Mouse (Mus musculus): ENCODE results near the gene Cdkn2aip. TPM values are rescaled to one million over a fixed set of nuclear protein-coding genes. Genes with fewer than 3 reads are reported as not detected.

Gene Cdkn2aip
- polyA plus RNA-seq, 1 experiment = 12.2 TPM

- Histone ChIP-seq H3K9me3 (replicated peaks; ENCODE audit: control insufficient read depth, insufficient read depth, low read length, poor library complexity, severe bottlenecking) (no peaks in the 10 kb centered on the region), H3K27me3 (ENCODE audit: control insufficient read depth, insufficient read depth, low read length, poor library complexity, severe bottlenecking) (no peaks in the 10 kb centered on the region), H3K4me3 (ENCODE audit: low read depth, low read length) (no peak overlapping the region), H3K9ac (ENCODE audit: low read depth, poor library complexity, severe bottlenecking) (no peak overlapping the region), H3K27ac (ENCODE audit: insufficient read depth, low read length) (no peak overlapping the region), H3K36me3 (ENCODE audit: control insufficient read depth, insufficient read depth, low read length, poor library complexity, severe bottlenecking) (peaks cover 13% of the 10 kb centered on the region), H3K4me1 (ENCODE audit: control insufficient read depth, insufficient read depth, low read length) (no peaks in the 10 kb centered on the region)
- TF ChIP-seq POLR2A (IDR thresholded peaks at IDR 0.05; ENCODE audit: insufficient read depth, low read length) = no peak
- no peak for TF ChIP-seq CTCF (IDR thresholded peaks at IDR 0.05; ENCODE audit: low read depth, low read length)
- no peak for TF ChIP-seq EP300 (IDR thresholded peaks at IDR 0.05; ENCODE audit: insufficient read depth, low read depth, low read length)
Measured at GRCm38 (mm10) chr8:47683994-47684393, 29.7 kb downstream of the Cdkn2aip start.

- Histone ChIP-seq H3K4me1 (ENCODE audit: control insufficient read depth, insufficient read depth, low read length) (no peaks in the 10 kb centered on the region), H3K27ac (ENCODE audit: insufficient read depth, low read length) (no peak overlapping the region), H3K27me3 (ENCODE audit: control insufficient read depth, insufficient read depth, low read length, poor library complexity, severe bottlenecking) (no peaks in the 10 kb centered on the region), H3K36me3 (ENCODE audit: control insufficient read depth, insufficient read depth, low read length, poor library complexity, severe bottlenecking) (peaks cover 18% of the 10 kb centered on the region), H3K9ac (ENCODE audit: low read depth, poor library complexity, severe bottlenecking) (no peak overlapping the region), H3K9me3 (replicated peaks; ENCODE audit: control insufficient read depth, insufficient read depth, low read length, poor library complexity, severe bottlenecking) (no peaks in the 10 kb centered on the region), H3K4me3 (ENCODE audit: low read depth, low read length) (no peak overlapping the region)
- TF ChIP-seq POLR2A (IDR thresholded peaks at IDR 0.05; ENCODE audit: insufficient read depth, low read length) = no peak
- TF ChIP-seq EP300 (IDR thresholded peaks at IDR 0.05; ENCODE audit: insufficient read depth, low read depth, low read length) = no peak
- no peak for TF ChIP-seq CTCF (IDR thresholded peaks at IDR 0.05; ENCODE audit: low read depth, low read length)
Measured at GRCm38 (mm10) chr8:47680306-47680705, 33.4 kb downstream of the Cdkn2aip start.

- no peaks in the 10 kb centered on the region for H3K27me3 ChIP-seq (ENCODE audit: control insufficient read depth, insufficient read depth, low read length, poor library complexity, severe bottlenecking)
- TF ChIP-seq CTCF (IDR thresholded peaks at IDR 0.05; ENCODE audit: low read depth, low read length) (no peak), EP300 (IDR thresholded peaks at IDR 0.05; ENCODE audit: insufficient read depth, low read depth, low read length) (no peak), POLR2A (IDR thresholded peaks at IDR 0.05; ENCODE audit: insufficient read depth, low read length) (no peak)
- H3K27ac ChIP-seq (ENCODE audit: insufficient read depth, low read length) = no peak overlapping the region
- H3K4me1 ChIP-seq (ENCODE audit: control insufficient read depth, insufficient read depth, low read length) = no peaks in the 10 kb centered on the region
- no peaks in the 10 kb centered on the region for H3K9me3 ChIP-seq (replicated peaks; ENCODE audit: control insufficient read depth, insufficient read depth, low read length, poor library complexity, severe bottlenecking)
- H3K9ac ChIP-seq (ENCODE audit: low read depth, poor library complexity, severe bottlenecking) = no peak overlapping the region
- peaks cover 18% of the 10 kb centered on the region for H3K36me3 ChIP-seq (ENCODE audit: control insufficient read depth, insufficient read depth, low read length, poor library complexity, severe bottlenecking)
- no peak overlapping the region for H3K4me3 ChIP-seq (ENCODE audit: low read depth, low read length)
Measured at GRCm38 (mm10) chr8:47679603-47680002, 34.1 kb downstream of the Cdkn2aip start.

GRCm38 (mm10) chr8:47676631-47677030, 37.1 kb downstream of the Cdkn2aip start:
- TF ChIP-seq CTCF (IDR thresholded peaks at IDR 0.05; ENCODE audit: low read depth, low read length) = no peak
- TF ChIP-seq POLR2A (IDR thresholded peaks at IDR 0.05; ENCODE audit: insufficient read depth, low read length) = no peak
- TF ChIP-seq EP300 (IDR thresholded peaks at IDR 0.05; ENCODE audit: insufficient read depth, low read depth, low read length) = no peak
- Histone ChIP-seq H3K9me3 (replicated peaks; ENCODE audit: control insufficient read depth, insufficient read depth, low read length, poor library complexity, severe bottlenecking) (no peaks in the 10 kb centered on the region), H3K4me1 (ENCODE audit: control insufficient read depth, insufficient read depth, low read length) (no peaks in the 10 kb centered on the region), H3K9ac (ENCODE audit: low read depth, poor library complexity, severe bottlenecking) (peak overlapping the region; percentile 97), H3K27ac (ENCODE audit: insufficient read depth, low read length) (no peak overlapping the region), H3K36me3 (ENCODE audit: control insufficient read depth, insufficient read depth, low read length, poor library complexity, severe bottlenecking) (peaks cover 10% of the 10 kb centered on the region), H3K4me3 (ENCODE audit: low read depth, low read length) (peak overlapping the region; percentile 21; the same call in 1 of the 2 replicates), H3K27me3 (ENCODE audit: control insufficient read depth, insufficient read depth, low read length, poor library complexity, severe bottlenecking) (no peaks in the 10 kb centered on the region)

- peak overlapping the region; percentile 97 for H3K9ac ChIP-seq (ENCODE audit: low read depth, poor library complexity, severe bottlenecking)
- H3K4me3 ChIP-seq (ENCODE audit: low read depth, low read length) = peak overlapping the region; percentile 98
- no peaks in the 10 kb centered on the region for H3K4me1 ChIP-seq (ENCODE audit: control insufficient read depth, insufficient read depth, low read length)
- H3K9me3 ChIP-seq (replicated peaks; ENCODE audit: control insufficient read depth, insufficient read depth, low read length, poor library complexity, severe bottlenecking) = no peaks in the 10 kb centered on the region
- H3K27ac ChIP-seq (ENCODE audit: insufficient read depth, low read length) = peak overlapping the region; percentile 86
- H3K36me3 ChIP-seq (ENCODE audit: control insufficient read depth, insufficient read depth, low read length, poor library complexity, severe bottlenecking) = peaks cover 8% of the 10 kb centered on the region; the same call in 1 of the 2 replicates
- no peak for TF ChIP-seq EP300 (IDR thresholded peaks at IDR 0.05; ENCODE audit: insufficient read depth, low read depth, low read length)
- no peaks in the 10 kb centered on the region for H3K27me3 ChIP-seq (ENCODE audit: control insufficient read depth, insufficient read depth, low read length, poor library complexity, severe bottlenecking)
Measured at GRCm38 (mm10) chr8:47676224-47676623, 37.5 kb downstream of the Cdkn2aip start.

- peak overlapping the region; percentile 86 for H3K27ac ChIP-seq (ENCODE audit: insufficient read depth, low read length)
- peaks cover 7% of the 10 kb centered on the region; the same call in 1 of the 2 replicates for H3K36me3 ChIP-seq (ENCODE audit: control insufficient read depth, insufficient read depth, low read length, poor library complexity, severe bottlenecking)
- peak overlapping the region; percentile 97 for H3K9ac ChIP-seq (ENCODE audit: low read depth, poor library complexity, severe bottlenecking)
- no peaks in the 10 kb centered on the region for H3K4me1 ChIP-seq (ENCODE audit: control insufficient read depth, insufficient read depth, low read length)
- peak overlapping the region; percentile 98 for H3K4me3 ChIP-seq (ENCODE audit: low read depth, low read length)
- H3K27me3 ChIP-seq (ENCODE audit: control insufficient read depth, insufficient read depth, low read length, poor library complexity, severe bottlenecking) = no peaks in the 10 kb centered on the region
- H3K9me3 ChIP-seq (replicated peaks; ENCODE audit: control insufficient read depth, insufficient read depth, low read length, poor library complexity, severe bottlenecking) = no peaks in the 10 kb centered on the region
- TF ChIP-seq EP300 (IDR thresholded peaks at IDR 0.05; ENCODE audit: insufficient read depth, low read depth, low read length) = no peak
- no peak for TF ChIP-seq CTCF (IDR thresholded peaks at IDR 0.05; ENCODE audit: low read depth, low read length)
- TF ChIP-seq POLR2A (IDR thresholded peaks at IDR 0.05; ENCODE audit: insufficient read depth, low read length) = no peak
Measured at GRCm38 (mm10) chr8:47675786-47676185, 37.9 kb downstream of the Cdkn2aip start.
